Mouse (Mus musculus): ENCODE results near the gene Abcc4. TPM values are rescaled to one million over a fixed set of nuclear protein-coding genes. Genes with fewer than 3 reads are reported as not detected.

Abcc4 gene
- polyA plus RNA-seq, 1 experiment = 0.96 TPM

- Histone ChIP-seq H3K27ac (ENCODE audit: control insufficient read depth, insufficient read depth, low read depth, low read length) (no peak overlapping the region), H3K4me3 (ENCODE audit: control insufficient read depth, low read depth, low read length) (no peak overlapping the region), H3K4me1 (ENCODE audit: control insufficient read depth, insufficient read depth, low read length) (no peaks in the 10 kb centered on the region)
Observed at GRCm38 (mm10) chr14:118691404-118691803, 14.6 kb downstream of the Abcc4 start.

GRCm38 (mm10) chr14:118690921-118691320, 15.1 kb downstream of the Abcc4 start:
- Histone ChIP-seq H3K27me3 (ENCODE audit: control insufficient read depth, insufficient read depth, low read length) (no peaks in the 10 kb centered on the region), H3K4me1 (ENCODE audit: control insufficient read depth, insufficient read depth, low read length) (no peaks in the 10 kb centered on the region), H3K4me3 (ENCODE audit: control insufficient read depth, low read depth, low read length) (no peak overlapping the region), H3K36me3 (ENCODE audit: control insufficient read depth, insufficient read depth, low read length) (no peaks in the 10 kb centered on the region), H3K27ac (ENCODE audit: control insufficient read depth, insufficient read depth, low read depth, low read length) (no peak overlapping the region)
- TF ChIP-seq POLR2A (IDR thresholded peaks at IDR 0.05; ENCODE audit: control insufficient read depth, low read depth, low read length) = no peak
- TF ChIP-seq CTCF (IDR thresholded peaks at IDR 0.05; ENCODE audit: control insufficient read depth, insufficient read depth, insufficient replicate concordance, low read depth, low read length) = no peak

More at GRCm38 (mm10) chr14:118691404-118691803, 14.6 kb downstream of the Abcc4 start:
- H3K36me3 ChIP-seq (ENCODE audit: control insufficient read depth, insufficient read depth, low read length) = no peaks in the 10 kb centered on the region
- no peaks in the 10 kb centered on the region for H3K27me3 ChIP-seq (ENCODE audit: control insufficient read depth, insufficient read depth, low read length)
- no peak for TF ChIP-seq CTCF (IDR thresholded peaks at IDR 0.05; ENCODE audit: control insufficient read depth, insufficient read depth, insufficient replicate concordance, low read depth, low read length)
- TF ChIP-seq POLR2A (IDR thresholded peaks at IDR 0.05; ENCODE audit: control insufficient read depth, low read depth, low read length) = no peak

- TF ChIP-seq CTCF (IDR thresholded peaks at IDR 0.05; ENCODE audit: control insufficient read depth, insufficient read depth, insufficient replicate concordance, low read depth, low read length) = no peak
- no peak for TF ChIP-seq POLR2A (IDR thresholded peaks at IDR 0.05; ENCODE audit: control insufficient read depth, low read depth, low read length)
- no peaks in the 10 kb centered on the region for H3K27me3 ChIP-seq (ENCODE audit: control insufficient read depth, insufficient read depth, low read length)
- H3K4me1 ChIP-seq (ENCODE audit: control insufficient read depth, insufficient read depth, low read length) = no peaks in the 10 kb centered on the region
- no peak overlapping the region for H3K4me3 ChIP-seq (ENCODE audit: control insufficient read depth, low read depth, low read length)
- no peak overlapping the region for H3K27ac ChIP-seq (ENCODE audit: control insufficient read depth, insufficient read depth, low read depth, low read length)
- H3K36me3 ChIP-seq (ENCODE audit: control insufficient read depth, insufficient read depth, low read length) = no peaks in the 10 kb centered on the region
Observed at GRCm38 (mm10) chr14:118690336-118690735, 15.7 kb downstream of the Abcc4 start.

GRCm38 (mm10) chr14:118688643-118689042, 17.4 kb downstream of the Abcc4 start:
- Histone ChIP-seq H3K27me3 (ENCODE audit: control insufficient read depth, insufficient read depth, low read length) (no peaks in the 10 kb centered on the region), H3K4me3 (ENCODE audit: control insufficient read depth, low read depth, low read length) (no peak overlapping the region), H3K4me1 (ENCODE audit: control insufficient read depth, insufficient read depth, low read length) (no peaks in the 10 kb centered on the region), H3K36me3 (ENCODE audit: control insufficient read depth, insufficient read depth, low read length) (no peaks in the 10 kb centered on the region), H3K27ac (ENCODE audit: control insufficient read depth, insufficient read depth, low read depth, low read length) (no peak overlapping the region)
- TF ChIP-seq POLR2A (IDR thresholded peaks at IDR 0.05; ENCODE audit: control insufficient read depth, low read depth, low read length) (no peak), CTCF (IDR thresholded peaks at IDR 0.05; ENCODE audit: control insufficient read depth, insufficient read depth, insufficient replicate concordance, low read depth, low read length) (no peak)

GRCm38 (mm10) chr14:118686861-118687260, 19.2 kb downstream of the Abcc4 start:
- H3K36me3 ChIP-seq (ENCODE audit: control insufficient read depth, insufficient read depth, low read length) = no peaks in the 10 kb centered on the region
- TF ChIP-seq CTCF (IDR thresholded peaks at IDR 0.05; ENCODE audit: control insufficient read depth, insufficient read depth, insufficient replicate concordance, low read depth, low read length) (no peak), POLR2A (IDR thresholded peaks at IDR 0.05; ENCODE audit: control insufficient read depth, low read depth, low read length) (no peak)
- no peaks in the 10 kb centered on the region for H3K4me1 ChIP-seq (ENCODE audit: control insufficient read depth, insufficient read depth, low read length)
- H3K4me3 ChIP-seq (ENCODE audit: control insufficient read depth, low read depth, low read length) = no peak overlapping the region
- H3K27ac ChIP-seq (ENCODE audit: control insufficient read depth, insufficient read depth, low read depth, low read length) = no peak overlapping the region
- no peaks in the 10 kb centered on the region for H3K27me3 ChIP-seq (ENCODE audit: control insufficient read depth, insufficient read depth, low read length)

GRCm38 (mm10) chr14:118685572-118685971, 20.4 kb downstream of the Abcc4 start:
- H3K27me3 ChIP-seq (ENCODE audit: control insufficient read depth, insufficient read depth, low read length) = no peaks in the 10 kb centered on the region
- H3K36me3 ChIP-seq (ENCODE audit: control insufficient read depth, insufficient read depth, low read length) = no peaks in the 10 kb centered on the region
- no peak overlapping the region for H3K4me3 ChIP-seq (ENCODE audit: control insufficient read depth, low read depth, low read length)
- H3K27ac ChIP-seq (ENCODE audit: control insufficient read depth, insufficient read depth, low read depth, low read length) = no peak overlapping the region
- H3K4me1 ChIP-seq (ENCODE audit: control insufficient read depth, insufficient read depth, low read length) = no peaks in the 10 kb centered on the region
- TF ChIP-seq POLR2A (IDR thresholded peaks at IDR 0.05; ENCODE audit: control insufficient read depth, low read depth, low read length) = no peak
- no peak for TF ChIP-seq CTCF (IDR thresholded peaks at IDR 0.05; ENCODE audit: control insufficient read depth, insufficient read depth, insufficient replicate concordance, low read depth, low read length)

GRCm38 (mm10) chr14:118682339-118683034, 23.5 kb downstream of the Abcc4 start:
- Histone ChIP-seq H3K27ac (ENCODE audit: control insufficient read depth, insufficient read depth, low read depth, low read length) (no peak overlapping the region), H3K4me3 (ENCODE audit: control insufficient read depth, low read depth, low read length) (no peak overlapping the region), H3K27me3 (ENCODE audit: control insufficient read depth, insufficient read depth, low read length) (no peaks in the 10 kb centered on the region), H3K36me3 (ENCODE audit: control insufficient read depth, insufficient read depth, low read length) (no peaks in the 10 kb centered on the region), H3K4me1 (ENCODE audit: control insufficient read depth, insufficient read depth, low read length) (no peaks in the 10 kb centered on the region)
- TF ChIP-seq CTCF (IDR thresholded peaks at IDR 0.05; ENCODE audit: control insufficient read depth, insufficient read depth, insufficient replicate concordance, low read depth, low read length) (no peak), POLR2A (IDR thresholded peaks at IDR 0.05; ENCODE audit: control insufficient read depth, low read depth, low read length) (no peak)

All from testis, adult 2 months (tissue).